Mouse (Mus musculus): ENCODE data around the gene Ehhadh. TPM values are rescaled to one million over a fixed set of nuclear protein-coding genes. Genes with fewer than 3 reads are reported as not detected.
"Not testable (repeated sequence)": the region's sequence is repeated elsewhere in the genome, so short reads cannot be mapped to it uniquely, and the experiment has no call there.

Ehhadh gene
- 10 to 100 TPM; 31.4 to 36.6 TPM for total RNA-seq (2021)
- long read RNA-seq, experiment 1, transcript Ehhadh-201 (7 exons, 2,981 nt): major isoform, 31 of 37 reads
- long read RNA-seq, experiment 1, partial matches to known transcripts: 4 of 37 reads
- long read RNA-seq, experiment 1, other reads (novel, unspliced or antisense): 2 of 37 reads
- long read RNA-seq, experiment 2, transcript Ehhadh-201 (7 exons, 2,981 nt): major isoform, 93 of 130 reads
- long read RNA-seq, experiment 2, partial matches to known transcripts: 31 of 130 reads
- long read RNA-seq, experiment 2, other reads (novel, unspliced or antisense): 6 of 130 reads

DNA sequence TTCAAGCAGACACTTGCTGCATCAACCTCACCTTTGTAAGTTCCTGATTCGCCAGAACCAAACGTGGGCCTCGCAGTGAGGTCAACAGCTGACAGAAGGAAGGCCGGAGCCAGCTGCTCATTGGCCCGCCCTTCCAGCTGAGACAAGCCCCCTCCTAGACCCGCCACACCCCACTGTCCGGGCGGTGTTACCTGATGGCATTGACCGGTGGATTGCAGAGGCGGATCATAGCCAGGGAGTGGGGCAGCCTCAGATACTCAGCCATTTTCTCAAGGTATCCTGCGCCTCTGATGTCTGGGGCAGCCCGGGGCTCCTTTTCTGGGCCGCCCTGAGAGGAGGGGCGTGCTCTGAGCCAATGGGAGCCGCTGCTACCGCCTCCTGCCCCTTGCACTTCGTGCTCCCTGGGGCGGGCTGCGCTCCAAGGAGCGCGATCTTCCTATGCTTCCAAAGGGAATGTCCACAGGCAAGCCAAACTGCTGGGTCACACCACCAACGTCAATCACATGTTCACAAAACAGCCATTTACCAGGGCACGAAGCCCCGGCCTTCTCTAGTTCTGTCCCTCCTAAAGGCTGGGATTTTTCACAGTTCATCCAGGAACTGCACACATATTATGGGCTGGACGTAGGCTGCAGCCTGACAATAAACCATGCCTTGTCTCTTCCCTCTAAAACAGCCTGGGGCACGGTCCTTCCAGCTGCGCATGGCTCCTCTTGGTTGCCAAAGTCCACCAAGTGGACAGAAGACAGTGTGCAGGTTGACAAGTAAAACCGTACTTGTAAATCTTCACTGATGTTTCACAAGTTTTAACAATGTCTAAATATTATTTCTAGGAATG lies at the start of gene Ehhadh:
Gene Ehhadh, minus strand, starts transcription at position 292 of the 838 bp plus-strand sequence.
- peak; percentile 71 to 73 for DNase-seq (ENCODE audit: low spot score in 2 of 2)

DNA sequence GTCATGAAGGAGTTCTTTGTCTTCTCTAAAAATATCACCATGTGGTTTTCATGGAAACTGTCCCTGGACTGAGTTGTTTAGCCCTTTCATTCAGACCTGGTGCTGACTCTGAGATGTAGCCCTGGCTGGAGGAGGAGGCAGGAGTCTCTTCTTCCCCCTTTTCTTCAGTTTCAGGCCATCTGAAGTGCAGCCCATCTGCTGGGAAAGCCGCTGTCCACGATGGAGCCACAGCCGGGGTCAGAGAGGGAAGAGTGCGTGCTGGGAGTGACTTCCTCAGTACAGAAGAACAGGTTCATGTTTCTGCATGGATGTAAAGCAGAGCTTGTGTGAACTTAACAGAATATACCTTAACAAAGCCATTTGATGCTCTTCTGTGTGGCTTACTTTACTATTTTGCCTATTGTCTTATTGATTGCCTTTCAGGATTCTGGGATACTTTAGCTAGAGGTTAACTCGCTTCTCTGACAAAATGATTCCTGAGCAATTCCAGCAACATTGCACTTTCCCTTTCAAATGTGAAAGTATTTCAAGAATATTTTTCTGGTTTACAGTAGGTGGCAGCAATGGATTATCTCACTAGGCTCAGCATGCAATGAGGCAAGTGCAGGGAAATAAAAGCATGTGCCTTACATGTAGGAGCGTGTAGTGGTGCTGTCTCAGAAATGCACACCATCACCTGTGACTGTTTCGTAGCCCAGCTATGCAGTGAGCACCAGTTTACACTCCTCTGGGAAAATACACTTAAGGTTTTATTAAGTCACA lies 48.9 kb upstream of the Ehhadh start:
- no peak for DNase-seq (ENCODE audit: low spot score in 2 of 2)

DNA sequence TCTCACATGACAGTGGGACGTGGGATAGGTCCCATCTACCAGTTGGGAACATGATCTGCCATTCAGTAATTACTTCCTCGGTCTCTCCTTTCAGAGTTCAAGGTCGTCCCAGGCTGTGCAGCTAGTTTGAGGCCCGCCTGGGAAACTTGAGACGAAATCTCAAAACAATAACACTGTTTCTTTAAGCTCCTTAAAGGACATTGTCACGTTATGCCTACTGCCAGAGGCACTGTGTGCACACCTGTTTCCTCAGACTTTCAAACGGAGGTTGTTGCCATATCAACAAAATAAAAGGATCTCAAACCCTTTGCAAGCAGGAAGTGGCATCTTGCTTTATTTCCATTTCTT lies 48.0 kb upstream of the Ehhadh start:
- no peak for DNase-seq (ENCODE audit: low spot score in 2 of 2)

DNA sequence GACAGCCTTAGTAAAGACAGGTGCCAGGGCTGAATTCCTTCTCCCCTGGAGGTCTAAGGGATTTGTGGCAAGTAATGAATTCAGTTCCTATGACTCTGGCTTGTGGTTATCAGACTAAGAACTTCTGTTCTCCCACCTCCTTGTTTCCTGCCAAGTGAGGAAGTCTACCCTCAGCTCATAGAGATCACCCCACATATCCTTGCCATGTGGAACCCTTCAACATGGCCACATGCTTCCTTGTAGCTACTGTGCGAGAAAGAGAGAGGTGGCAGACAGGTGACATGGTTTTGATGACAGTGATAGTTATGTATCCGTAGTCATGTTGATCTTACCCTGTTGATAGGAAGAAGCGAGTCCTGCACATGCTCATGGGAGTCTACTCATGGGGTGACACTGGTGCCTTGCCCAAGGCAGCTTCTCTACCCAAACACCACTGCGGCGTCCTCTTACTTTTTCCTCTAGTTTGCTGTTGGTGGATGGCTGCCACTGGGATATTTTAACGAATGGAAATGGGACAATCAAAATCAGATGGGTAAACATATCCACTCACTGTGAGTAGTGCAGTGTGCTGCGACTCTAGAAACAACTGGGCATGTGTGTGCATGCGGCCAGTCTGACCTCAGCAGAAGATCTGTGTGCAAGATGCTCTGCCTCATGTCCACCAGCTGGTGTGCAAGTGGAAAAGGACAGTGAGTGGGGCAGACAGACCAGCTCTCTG lies 47.4 kb upstream of the Ehhadh start:
- DNase-seq (ENCODE audit: low spot score in 2 of 2): no peak

DNA sequence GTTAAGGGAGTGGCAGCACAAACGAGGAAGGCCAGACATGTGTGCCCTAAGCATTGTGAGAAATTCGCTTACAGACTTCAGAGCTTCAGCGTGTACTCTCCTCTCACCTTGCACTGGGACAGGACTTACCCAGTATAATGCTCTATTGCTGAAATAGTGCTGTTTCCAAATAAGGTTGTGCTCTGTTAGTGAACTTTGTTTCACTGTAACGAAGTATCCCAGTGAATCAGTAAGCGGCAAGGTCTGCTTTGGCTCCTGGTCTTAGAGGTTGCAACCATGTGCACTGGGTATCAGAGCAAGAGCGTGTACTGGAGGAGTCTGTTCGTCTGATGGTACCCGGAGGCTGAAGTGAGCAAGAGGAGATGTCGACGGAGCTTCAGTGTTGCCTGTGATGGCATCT lies 46.4 kb upstream of the Ehhadh start:
- DNase-seq (ENCODE audit: low spot score in 2 of 2): no peak

DNA sequence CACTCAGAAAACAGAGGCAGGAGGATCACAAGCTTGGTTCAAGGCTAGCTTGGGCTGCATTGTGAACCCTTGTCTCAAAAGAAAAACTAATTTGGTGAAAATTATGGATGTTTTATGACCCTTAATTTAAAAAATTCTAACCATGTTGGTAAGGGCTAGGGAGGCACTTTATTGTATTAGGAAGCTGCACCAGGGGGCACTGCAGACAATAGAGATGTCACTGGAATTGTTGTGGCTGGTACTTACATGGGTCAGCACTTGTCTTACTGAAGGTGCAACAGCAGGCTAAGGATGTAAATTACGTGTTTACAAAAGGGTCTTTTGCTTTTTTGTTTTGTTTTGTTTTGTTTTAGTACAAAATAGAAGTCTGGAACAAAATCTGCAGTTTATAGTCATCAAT lies 45.9 kb upstream of the Ehhadh start:
- DNase-seq (ENCODE audit: low spot score in 2 of 2): no peak

DNA sequence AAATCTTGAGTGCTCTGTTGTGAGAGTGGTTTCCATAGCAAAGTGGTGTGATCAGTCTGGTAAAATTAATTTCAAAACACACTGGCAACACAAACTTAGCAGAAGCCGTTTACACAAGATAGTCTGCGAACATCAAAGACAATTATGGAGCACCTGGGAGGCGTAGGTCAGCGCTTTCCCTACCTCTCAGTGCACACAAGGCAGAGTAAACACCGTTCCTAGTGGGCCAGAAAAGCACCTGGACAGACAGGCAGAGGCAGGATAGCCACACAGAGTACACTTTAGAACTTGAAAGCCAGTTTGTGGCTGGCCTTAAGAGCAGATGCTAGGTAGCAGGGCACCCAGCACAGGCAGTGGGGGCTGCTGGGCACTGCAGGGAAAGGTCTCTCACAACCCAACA lies 44.2 kb upstream of the Ehhadh start:
- no peak for DNase-seq (ENCODE audit: low spot score in 2 of 2)

DNA sequence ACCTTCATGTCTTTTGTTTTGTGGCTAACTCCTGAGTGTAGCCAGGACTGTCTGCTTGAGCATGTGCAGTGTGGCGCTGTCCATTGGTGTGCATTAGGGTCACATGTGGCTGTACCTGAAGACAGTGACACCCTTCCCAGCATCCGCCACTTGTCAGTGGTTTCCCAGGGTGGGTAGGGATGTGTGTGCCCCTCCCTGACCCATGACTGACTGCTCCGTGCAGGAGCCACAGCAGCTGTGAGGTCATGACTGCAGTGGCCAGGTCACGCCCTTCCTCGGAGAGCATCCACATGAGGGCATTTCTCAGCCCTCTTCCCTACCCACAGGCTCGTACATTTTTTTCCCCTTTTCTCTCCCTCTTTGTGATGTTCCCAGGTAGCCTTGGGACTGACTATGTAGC lies 43.2 kb upstream of the Ehhadh start:
- DNase-seq (ENCODE audit: low spot score in 2 of 2): no peak

DNA sequence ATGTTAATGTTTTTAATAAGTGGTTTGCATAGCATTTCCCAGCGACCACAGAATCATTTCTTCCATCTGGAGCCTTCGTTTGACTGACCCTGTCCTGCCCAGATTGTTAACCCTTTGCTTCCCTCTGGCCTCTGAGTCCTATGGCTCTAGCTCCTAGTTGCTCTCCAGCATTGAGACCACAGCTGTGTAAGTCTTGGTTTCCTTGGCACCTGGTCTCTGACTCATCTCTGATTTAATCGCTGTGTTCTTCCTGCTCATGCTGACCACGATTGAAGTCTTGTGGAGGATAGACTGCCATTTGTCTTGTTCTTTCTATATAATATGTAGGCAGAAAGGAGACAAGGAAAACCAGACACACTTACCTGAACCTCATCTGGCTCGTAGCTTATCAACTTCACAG lies 42.1 kb upstream of the Ehhadh start:
- DNase-seq (ENCODE audit: low spot score in 2 of 2): no peak

DNA sequence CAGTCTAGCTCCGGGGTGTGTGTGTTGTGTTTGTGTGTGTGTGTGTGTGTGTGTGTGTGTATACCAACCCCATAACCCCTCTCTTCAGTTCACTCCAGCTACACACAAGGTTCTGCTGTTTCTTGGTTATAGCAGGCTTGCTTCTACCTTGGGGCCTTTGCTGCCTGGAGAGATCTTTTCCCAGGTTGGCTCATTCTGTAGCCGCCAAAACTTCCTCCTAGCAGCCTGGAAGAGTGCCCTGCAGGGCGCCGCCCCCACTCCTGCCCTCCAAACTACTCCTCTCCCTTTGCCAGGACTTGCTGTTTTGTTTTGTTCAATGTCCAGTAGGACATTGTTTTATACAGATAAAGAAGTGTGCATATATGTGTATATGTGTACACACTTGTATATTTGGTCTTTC lies 40.0 kb upstream of the Ehhadh start:
- no peak for DNase-seq (ENCODE audit: low spot score in 2 of 2)

DNA sequence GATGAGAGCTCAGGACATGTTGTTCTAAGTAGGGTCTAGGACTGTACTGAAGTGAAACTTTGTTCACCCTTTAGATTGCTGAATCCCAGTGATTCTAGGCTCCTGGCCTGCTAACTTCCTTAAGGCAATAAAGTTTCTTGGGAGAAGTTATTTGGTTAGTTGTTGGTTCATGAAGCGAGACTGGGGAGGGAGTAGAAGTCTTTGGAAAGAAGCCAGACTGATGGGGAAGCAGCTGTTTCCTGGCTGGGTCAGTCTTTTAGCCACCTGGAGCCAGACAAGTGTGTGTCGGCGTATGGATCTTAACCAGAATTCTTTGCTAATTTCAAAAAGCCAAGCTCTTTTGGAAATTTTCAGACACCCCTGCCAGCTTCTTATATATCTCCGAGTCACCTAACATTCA lies 39.5 kb upstream of the Ehhadh start:
- no peak for DNase-seq (ENCODE audit: low spot score in 2 of 2)

DNA sequence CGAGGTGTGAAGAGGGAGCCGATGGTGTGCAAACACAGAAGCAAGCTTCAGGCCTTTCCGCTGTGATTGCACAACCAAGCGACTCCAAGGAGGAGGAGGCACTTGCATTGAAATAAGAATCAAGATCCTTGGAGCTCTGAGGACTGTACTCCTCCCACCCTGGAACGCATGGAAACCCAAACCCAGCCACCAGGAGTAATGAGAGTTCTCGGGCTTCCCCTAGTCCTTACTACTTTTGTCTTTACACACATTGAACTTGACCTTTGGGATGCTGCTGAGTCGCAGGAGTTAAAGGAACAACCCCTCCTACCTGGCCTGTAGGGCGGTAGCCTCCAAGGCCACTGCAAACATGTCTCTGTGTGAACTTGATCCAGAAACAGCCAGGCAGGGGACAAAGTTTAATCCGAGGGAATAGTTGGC lies 38.0 kb upstream of the Ehhadh start:
- DNase-seq (ENCODE audit: low spot score in 2 of 2): no peak

DNA sequence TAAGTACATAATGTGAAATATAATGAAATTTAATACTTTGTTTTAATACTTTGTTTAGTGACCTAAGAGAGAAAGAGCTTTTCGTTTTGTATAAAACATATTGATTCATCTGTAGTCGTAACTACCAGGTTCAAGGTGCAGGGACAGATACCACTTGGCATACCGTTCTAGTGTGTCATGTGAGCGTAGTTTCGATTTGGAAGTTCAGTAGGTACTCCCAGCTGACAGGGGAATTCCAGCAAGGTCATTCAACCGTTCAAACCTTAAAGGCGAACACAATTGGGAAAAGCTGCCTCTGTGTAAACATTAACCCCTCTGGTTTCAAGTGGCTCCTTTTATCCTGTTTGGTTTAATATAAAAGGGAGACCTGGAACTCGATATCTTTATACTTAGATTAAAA lies 31.0 kb upstream of the Ehhadh start:
- DNase-seq (ENCODE audit: low spot score in 2 of 2): no peak

DNA sequence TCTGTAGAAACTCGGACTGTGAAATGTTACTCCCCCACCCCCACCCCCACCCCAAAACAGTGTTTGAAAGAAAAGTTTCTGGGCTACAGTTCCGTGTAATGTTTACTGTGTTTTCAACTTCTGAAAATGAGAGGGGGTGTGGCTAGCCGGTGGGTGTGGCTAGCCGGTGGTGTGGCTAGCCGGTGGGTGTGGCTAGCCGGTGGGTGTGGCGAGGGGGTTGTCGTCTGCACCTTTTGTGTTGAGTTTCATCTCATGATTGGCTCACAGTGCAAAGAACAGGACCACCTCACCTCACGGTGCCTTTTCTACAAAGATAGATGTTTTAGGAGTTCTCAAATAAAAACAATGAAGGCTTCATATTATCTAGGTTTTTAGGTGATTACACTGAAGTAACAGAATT lies 30.5 kb upstream of the Ehhadh start:
- DNase-seq (ENCODE audit: low spot score in 2 of 2): peak; percentile 45 to 55

DNA sequence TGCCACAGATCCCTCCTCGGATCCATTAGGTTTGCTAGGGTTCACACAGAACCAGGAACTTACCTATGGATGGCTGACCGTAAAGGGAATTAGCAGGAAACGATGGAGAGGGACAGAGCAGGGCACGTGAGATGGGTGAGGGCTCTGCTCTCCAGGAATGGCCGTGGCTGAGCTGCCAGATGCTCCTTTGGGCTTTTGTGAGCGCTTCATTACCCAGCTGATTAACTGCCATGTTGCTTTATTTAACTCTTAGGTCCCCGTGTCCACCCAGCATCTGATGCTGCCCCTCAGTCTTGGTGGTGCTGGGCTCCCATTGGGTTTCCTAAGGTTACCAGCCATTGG lies 28.0 kb upstream of the Ehhadh start:
- DNase-seq (ENCODE audit: low spot score in 2 of 2): no peak

DNA sequence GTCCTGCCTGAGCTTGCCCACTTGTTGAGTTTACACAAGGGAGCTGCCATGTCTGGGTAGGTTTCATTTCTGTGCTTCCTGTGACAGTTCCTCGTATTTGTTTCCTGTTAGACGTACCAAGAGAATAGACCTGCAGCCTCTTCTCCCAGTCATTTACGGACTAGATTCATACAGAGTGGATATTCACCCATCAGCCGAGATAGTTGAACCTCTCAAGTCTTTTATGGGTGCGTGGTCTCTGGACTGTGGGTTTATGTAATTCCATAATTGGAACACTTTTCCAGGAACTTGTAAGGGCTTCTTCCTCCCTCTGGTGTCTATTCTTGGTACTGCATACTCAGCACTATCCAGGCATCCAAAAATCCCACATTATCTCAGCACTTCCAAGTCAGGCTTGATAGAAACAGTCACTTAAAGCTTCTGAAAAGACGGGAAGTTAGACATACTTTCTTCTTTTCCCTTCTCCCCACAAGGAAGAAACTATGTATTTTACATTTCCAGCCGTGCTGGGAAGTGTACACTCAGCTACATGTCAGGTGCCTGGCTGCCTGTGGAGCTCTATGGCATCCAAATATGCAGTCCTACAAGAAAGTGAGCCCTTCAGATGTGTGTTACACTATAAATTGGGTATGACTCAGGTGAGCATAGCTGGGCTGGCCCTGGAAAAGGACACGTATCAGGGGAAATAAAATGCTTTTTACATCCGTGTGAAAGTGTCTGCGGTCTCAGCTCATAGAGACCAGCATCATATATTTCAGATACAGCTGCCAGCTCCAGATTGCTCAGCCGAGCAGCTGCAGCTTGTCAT lies 27.5 kb upstream of the Ehhadh start:
- peak in 1 of 2 experiments; percentile 43 for DNase-seq (ENCODE audit: low spot score in 2 of 2)

DNA sequence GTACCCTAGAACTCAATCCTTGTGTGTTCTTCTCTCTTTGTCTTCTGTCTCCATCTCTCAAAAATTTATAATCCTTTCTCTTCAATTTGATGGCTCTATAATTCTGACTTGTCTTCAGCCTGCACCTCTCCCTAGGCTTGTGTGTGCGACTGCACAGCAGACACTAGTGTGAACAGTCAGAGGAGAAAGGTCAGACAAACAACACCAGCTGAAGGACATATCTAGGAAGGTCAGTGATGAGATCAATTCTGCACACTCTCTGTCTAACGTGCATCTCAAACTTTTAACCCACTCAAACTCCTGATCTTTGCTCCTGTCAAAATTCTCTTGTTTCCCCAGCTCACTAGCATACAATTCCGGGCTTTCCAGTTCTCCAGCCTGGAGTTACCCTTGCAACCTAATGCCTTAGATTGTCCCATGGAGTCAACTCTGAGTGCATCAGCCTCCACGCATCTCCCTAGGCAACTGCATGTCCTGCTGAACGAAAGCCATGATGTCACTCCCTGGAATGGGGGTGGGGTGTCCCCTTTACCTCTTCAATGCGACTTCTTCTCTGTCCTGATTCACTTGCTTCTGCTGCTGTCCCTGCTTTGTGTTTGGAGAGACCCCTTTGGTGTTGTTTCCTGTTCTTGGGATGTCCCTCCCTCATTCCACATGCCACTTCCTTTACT lies 25.7 kb upstream of the Ehhadh start:
- no peak for DNase-seq (ENCODE audit: low spot score in 2 of 2)

DNA sequence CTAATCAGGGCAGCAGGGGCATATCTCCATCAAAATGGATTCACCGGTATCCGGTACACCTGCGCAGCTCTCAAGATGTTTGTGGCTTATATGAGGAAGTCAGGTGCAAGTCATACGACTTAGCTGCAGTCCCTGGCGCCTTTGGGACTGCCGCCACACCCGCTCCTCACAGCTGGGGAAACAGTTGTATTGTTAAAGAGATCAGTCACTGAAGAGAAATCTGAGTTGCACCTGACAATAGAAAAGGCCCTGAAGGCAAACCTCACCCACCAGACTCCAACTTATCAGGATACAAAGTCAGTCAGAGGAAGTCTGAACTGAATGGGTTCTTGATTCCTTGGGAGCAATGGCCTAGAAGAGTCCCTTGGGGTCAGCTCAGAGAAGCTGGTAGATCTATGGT lies 20.2 kb upstream of the Ehhadh start:
- DNase-seq (ENCODE audit: low spot score in 2 of 2): not testable (repeated sequence)

DNA sequence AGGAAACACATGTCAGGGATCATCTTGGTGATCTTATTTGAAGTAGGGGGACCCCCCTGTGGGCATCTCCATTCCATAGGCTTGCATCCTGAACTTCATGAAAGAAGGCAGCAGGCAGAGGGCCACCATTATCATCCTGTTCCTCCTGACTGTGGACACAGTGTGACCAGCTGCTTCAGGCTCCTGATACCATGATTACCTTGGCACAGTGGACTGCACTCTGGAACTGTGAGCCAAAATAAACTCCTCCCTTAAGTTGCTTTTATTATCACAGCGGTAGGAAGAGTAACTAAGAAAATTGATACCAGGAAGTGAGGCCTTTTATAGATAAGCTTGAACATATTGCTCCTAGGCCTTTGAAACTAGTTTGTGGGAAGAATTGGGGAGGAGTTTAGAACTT lies 19.3 kb upstream of the Ehhadh start:
- no peak for DNase-seq (ENCODE audit: low spot score in 2 of 2)

DNA sequence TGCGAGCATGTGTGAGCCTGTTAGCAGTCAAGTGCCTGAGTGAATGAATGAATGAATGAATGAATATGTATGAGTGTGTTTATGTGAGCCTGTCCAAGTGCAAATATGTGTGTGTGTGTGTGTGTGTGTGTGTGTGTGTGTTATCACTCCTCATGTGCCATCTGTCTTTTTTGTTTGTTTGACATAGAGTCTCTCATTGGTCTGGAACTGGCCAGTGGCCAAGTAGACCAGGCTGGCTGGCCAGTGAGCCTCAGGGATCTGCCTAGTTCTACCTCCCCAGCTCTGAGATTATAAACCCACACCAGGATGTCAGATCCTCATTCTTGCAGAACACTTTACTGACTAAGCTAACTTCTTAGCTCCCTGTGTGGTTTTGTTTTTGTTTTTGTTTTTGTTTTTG lies 16.7 kb upstream of the Ehhadh start:
- DNase-seq (ENCODE audit: low spot score in 2 of 2): no peak
